Mouse (Mus musculus): ENCODE measurements around the gene Plb1.

DNA sequence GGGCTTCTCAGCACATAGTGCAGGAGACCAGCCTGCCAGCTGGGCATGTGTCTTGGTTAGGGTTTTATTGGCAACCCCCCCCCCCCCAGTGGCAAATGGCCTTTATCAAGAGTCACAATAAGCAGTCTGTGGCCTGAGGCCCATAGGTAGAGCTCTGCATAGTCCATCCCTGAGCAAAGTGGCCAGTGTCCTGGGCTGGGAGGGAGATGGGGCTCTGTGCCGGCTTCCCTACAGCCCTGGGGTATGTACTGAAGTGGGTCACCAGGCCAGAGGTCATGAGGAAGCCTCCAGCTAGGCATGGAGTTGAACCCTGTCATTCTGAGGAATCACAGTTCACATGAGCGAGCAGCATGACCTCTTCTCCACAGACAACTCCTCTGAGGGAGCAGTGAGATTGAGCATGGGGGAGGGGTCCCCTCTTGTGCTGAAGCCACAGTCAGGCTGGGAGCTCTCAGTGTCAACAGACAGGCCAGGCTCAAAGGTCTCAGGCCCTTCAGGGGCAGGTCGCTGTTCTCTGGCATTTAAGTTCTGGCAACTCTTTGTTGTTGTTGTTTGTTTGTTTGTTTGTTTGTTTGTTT is 79.2 kb downstream of the Plb1 start:
- TF ChIP-seq REST (IDR thresholded peaks at IDR 0.05; ENCODE audit: insufficient read depth, insufficient read length) (no peak), TCF12 (IDR thresholded peaks at IDR 0.05; ENCODE audit: insufficient read depth, poor library complexity, severe bottlenecking) (no peak), POLR2A (IDR thresholded peaks at IDR 0.05; ENCODE audit: insufficient read length, low read depth) (no peak), MAX (IDR thresholded peaks at IDR 0.05; ENCODE audit: low read depth) (no peak), MYOG (IDR thresholded peaks at IDR 0.05; ENCODE audit: control insufficient read depth in 1 of 3, insufficient read depth in 1 of 3, insufficient read length in 2 of 3, low read depth in 2 of 3) (no peak), MYOD1 (IDR thresholded peaks at IDR 0.05; ENCODE audit: control insufficient read depth in 1 of 3, insufficient read length in 2 of 3, low read depth in 2 of 3) (no peak), CEBPB (IDR thresholded peaks at IDR 0.05; ENCODE audit: insufficient read depth, poor library complexity, severe bottlenecking) (no peak), USF1 (IDR thresholded peaks at IDR 0.05; ENCODE audit: low read depth) (no peak), E2F4 (IDR thresholded peaks at IDR 0.05; ENCODE audit: insufficient read depth) (no peak), POLR2AphosphoS2 (IDR thresholded peaks at IDR 0.05; ENCODE audit: insufficient read length, low read depth) (no peak), TCF3 (IDR thresholded peaks at IDR 0.05; ENCODE audit: insufficient read length, low read depth) (no peak)

Measured in myocyte (in vitro differentiated cells).